Mouse (Mus musculus): ENCODE measurements around the gene Tbx10. TPM values are rescaled to one million over a fixed set of nuclear protein-coding genes. Genes with fewer than 3 reads are reported as not detected.
"Not testable (repeated sequence)": the region's sequence is repeated elsewhere in the genome, so short reads cannot be mapped to it uniquely, and the experiment has no call there.

The Tbx10 gene
- total RNA-seq, 2 experiments from 2014 or later, result not detected

DNA sequence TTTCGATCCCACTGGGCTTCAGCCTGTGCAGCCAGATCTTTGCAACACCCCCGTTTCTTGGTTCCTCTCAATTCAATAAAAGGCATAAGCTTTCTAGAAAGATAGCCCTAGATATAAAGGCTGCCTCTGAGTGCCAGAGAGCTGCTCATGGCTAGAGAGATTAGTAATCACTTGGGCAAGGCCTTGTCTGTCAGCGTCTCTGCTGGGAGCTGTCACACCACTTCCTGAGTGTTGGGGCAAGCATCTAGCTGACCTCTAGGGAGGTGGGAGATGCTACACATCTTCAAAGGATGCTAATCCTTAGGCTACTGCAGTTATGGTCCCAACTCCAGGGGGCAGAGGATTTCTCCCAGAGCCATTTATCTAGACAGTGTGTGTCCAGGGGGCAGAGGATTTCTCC lies 25.3 kb upstream of the Tbx10 start:
- intact Hi-C loops (cut with DNase I), result no loop called here
- DNase-seq (ENCODE audit: low spot score in 2 of 2), result no peak

DNA sequence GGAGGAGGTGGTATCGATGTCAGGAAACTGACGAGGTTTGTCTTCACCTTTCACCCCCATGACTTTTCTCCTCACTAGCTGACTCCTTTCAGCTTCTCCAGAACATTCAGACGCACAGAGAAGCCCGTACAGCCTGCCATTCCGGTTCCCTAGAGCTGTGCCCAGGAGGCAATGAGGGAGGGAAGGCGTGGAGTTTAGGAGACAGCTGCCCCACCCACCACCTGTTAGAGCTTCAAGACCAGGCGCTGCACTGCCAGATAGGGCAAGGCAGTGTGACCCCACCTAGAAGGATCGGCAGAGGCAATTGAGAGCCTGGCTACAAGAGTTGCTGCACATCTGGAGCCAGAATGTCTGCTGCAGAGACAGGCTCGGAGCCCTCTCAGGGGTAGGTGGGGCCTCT lies 20.3 kb upstream of the Tbx10 start, which contains the start of gene Aldh3b2:
Gene Aldh3b2 (plus strand): TSS at position 100 of the 400 bp plus-strand sequence.
- no peak for DNase-seq (ENCODE audit: low spot score in 2 of 2)
- intact Hi-C loops (cut with DNase I), result no loop called here

DNA sequence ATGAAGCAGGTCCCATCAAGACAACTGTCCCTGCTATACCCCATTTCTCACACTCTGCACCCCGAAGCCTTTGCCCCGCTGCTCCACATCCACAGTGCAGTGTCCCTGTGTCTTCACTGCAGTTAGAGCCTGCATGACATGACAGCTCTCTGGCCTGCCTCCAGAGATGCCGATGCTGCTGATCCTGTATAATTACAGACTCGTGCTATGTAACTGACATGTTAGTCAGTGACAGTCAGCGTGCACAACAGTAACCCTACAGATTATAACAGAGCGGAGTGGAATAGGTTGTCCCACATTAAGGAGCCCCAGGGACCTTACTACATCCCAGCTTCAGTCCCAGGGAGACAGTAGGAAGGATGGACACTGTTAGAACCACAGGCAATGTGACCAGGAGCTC lies 17.9 kb upstream of the Tbx10 start:
- intact Hi-C loops (cut with DNase I); DNase-seq (ENCODE audit: low spot score in 2 of 2): not testable (repeated sequence)

DNA sequence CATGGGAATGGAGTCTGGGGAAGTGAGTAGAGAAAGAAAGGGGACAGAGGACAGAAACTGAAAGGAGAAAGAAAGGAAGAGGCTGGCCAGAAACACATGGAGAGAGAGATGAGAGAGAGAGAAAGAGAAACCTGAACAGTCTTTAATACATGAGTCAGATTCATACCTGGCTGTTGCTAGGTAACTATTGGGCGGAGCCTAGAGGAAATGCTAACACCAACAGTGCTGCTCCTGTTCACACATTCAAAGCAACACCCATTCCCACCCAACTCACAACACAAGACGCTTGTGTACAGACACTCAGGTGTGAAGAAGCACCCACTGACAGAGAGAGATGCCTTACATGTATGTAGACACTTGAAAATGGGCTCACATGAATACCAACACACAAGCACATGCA lies 16.7 kb upstream of the Tbx10 start:
- intact Hi-C loops (cut with DNase I), result no loop called here
- DNase-seq (ENCODE audit: low spot score in 2 of 2), result no peak

DNA sequence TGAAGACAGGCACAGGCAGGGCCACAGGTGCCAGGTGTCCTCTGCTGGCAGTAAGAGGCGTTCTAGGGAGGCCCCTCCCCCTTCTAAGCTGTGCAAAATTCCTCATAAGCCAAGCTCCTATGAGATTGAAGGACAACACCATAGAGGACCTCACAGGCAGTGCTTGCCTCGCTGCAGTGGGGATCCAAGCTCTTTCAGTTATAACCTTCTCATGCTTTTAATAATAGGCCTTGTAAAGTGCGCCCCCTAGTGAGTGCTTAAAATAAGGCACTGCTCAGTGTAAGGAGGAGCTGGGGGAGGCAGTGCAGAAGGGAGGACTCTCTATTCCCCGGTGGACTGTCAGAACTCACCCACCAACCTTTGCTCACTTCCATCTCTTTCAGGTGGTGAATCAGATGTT lies 12.2 kb upstream of the Tbx10 start:
- intact Hi-C loops (cut with DNase I), result loop anchor here (5.0 kb wide), 1 partner anchor 33 kb away; no protein-coding TSS in a partner anchor
- peak; percentile 58 to 61 for DNase-seq (ENCODE audit: low spot score in 2 of 2)

DNA sequence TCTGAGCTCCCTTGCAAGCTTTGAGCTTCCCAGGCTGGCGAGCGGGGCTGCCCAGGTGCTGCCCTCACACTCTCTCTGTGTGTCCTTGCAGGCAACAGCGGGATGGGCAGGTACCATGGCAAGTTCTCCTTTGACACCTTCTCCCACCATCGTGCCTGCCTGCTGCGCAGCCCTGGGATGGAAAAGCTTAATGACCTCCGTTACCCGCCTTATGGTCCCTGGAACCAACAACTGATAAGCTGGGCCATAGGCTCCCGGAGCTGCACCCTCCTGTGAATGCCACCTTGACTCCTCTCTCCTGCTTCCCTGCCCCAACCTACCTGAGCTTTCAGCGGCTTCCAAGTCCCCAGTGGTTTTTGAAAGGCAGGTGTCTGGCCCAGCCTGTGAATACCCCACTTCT lies 11.6 kb upstream of the Tbx10 start:
- intact Hi-C loops (cut with DNase I), result loop anchor here (5.0 kb wide), 1 partner anchor 34 kb away; no protein-coding TSS in a partner anchor
- no peak for DNase-seq (ENCODE audit: low spot score in 2 of 2)

DNA sequence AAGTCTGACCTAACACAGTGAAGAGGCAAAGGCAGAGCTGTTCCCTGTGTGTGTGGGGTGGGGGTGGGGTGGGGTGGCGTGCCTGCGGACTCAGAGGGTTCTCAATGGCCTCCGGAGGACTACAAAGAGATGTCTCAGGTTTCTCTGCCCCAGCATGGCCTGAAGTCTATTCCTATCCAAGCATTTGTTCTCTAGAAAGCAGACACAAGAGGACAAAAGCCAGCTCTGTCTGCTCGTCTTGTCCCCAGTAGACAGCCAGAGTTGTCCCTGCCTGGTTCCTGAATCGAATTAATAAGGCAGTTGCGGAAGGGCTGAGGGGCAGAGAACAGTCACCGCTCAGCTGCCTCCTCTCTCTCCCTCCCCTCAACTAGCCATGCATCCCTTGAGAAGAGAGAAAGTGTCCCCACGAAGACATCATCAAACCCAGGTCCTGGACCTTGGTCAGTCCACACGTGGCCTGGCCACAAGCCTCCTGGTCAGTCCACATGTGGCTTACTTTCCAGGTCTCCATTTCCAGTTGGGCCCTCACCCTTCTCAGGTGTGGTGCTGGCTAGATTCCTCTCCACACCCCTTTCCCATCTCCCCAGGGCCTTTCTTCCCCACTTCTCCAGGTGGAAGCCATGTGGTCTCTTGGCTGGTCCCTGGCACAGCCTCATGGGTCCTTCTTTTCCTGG lies 8.9 kb upstream of the Tbx10 start:
- intact Hi-C loops (cut with DNase I), result loop anchor here (5.0 kb wide), 1 partner anchor 36 kb away; no protein-coding TSS in a partner anchor
- DNase-seq (ENCODE audit: low spot score in 2 of 2), result no peak

DNA sequence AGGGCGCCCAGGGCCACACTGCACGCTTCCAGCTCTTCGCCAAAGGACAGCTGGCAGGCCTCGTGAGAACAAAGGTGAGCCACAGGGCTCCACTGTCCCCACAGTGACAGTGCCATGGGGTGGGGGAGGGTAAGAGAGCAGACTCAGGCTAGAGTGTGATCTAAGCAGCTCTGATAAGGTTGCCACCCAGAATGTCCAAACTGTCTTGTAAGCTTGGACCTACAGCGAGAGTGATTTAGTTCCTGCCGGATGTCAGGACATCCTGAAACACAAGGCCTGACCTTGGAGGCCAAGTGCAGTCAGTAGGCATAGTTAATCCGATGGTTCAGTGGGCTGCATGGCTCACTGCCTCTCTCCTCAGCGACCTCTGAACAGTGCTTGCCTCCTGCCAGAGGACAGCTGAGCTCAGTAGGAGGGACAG lies 7.3 kb upstream of the Tbx10 start:
- intact Hi-C loops (cut with DNase I), result no loop called here
- no peak for DNase-seq (ENCODE audit: low spot score in 2 of 2)

DNA sequence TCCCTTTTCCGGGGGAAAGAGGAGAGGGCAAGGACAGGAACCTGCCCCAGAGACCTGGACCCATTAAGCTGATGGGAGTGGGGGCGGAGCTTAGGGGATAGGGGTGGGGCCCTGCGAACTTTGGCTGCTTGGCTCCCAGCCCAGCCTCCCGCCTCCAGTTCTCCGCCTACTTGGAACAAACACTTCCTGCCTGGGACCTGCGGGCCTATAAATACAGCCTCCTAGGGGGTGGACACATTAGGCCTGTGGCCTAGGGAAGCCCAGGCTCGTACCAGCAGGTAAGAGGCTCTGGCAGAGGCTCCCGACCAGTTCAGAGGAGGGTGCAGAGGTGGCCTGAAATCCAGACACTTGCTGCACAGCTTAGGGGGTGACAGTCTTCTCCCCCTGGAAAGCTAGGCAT lies 6.2 kb upstream of the Tbx10 start, which contains the start of gene Acy3:
Gene Acy3 (plus strand): TSS at position 237 of the 400 bp plus-strand sequence.
- DNase-seq (ENCODE audit: low spot score in 2 of 2), result peak; percentile 45 to 51
- intact Hi-C loops (cut with DNase I), result no loop called here

DNA sequence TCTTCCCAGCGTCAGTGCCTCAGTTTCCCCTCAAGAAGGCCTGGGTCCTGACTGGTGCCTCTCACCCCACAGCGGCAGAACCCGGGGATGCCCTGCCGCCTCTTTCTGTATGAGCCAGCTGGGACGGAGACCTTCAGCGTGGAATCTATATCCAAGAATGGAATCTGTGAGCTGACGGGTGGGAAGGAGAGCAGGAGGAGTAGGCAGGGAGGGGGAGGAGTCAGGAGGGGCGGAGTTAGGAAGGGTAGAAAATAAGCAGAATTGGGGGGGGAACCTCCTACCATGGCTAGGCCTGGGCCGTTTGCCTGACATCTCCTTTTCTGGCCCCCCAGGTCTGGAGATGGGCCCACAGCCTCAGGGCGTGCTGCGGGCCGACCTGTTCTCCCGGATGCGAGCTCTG lies 4.5 kb upstream of the Tbx10 start:
- no peak for DNase-seq (ENCODE audit: low spot score in 2 of 2)
- intact Hi-C loops (cut with DNase I), result no loop called here

DNA sequence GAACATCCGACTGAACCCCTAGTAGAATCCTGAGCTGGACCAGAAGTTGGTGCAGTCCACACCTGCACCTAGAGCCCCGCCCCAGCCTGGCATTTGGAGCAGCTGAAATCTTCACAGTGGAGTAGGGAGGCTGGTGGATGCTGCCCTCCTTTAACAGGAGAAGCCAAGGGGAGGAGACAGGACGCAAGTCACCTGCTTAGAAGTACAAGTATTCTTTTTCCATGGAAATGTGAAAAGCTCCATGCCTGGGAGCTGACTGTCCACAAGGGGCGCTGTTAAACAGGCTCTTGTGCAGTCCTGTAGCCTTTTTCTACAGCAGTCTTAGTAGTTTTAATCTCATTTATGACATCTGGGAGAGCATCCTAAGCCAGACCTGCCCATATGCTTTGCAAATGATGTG lies 3.8 kb upstream of the Tbx10 start:
- intact Hi-C loops (cut with DNase I), result no loop called here

DNA sequence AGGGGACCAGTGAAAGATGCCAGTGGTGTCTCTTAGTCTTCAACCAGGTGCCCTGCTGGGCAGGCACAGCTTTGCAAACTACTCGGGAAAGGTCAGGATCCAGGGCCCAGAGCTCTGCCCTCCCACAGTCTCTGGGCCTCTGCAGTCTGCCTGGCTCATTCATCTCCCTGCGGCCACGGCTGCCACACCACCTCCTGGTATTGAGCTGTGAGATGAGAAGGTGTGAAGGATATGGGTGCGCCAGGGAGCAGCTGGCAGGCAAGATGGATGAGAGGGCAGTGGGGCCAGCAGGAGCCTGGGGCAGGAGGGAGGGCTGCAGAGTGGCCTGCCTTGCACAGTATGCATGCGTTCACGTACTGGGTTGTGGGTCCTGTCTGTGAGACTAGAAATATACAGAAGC lies 1.7 kb upstream of the Tbx10 start:
- DNase-seq (ENCODE audit: low spot score in 2 of 2), result no peak
- intact Hi-C loops (cut with DNase I), result no loop called here

More for the DNA sequence above, 3.8 kb upstream of the Tbx10 start:
- DNase-seq (ENCODE audit: low spot score in 2 of 2), result no peak

DNA sequence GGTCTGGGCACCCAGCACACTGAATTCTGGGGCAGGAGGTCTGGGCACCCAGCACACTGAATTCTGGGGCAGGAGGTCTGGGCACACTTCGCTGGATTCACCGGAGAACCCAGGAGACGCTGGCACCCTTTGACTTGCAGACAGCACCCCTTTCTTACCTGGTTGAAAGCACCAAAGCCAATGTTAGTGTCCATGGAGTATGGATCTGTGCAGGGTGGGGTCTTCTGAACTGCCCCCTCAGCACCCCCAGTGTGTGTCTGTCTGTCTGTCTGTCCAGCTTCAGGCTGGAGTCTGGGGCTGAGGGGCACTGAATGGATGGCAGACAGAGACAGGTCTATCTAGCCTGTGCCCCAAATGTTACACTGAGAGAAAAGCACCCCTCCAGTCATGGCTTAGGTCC lies 990 bp upstream of the Tbx10 start:
- intact Hi-C loops (cut with DNase I), result no loop called here
- no peak for DNase-seq (ENCODE audit: low spot score in 2 of 2)

DNA sequence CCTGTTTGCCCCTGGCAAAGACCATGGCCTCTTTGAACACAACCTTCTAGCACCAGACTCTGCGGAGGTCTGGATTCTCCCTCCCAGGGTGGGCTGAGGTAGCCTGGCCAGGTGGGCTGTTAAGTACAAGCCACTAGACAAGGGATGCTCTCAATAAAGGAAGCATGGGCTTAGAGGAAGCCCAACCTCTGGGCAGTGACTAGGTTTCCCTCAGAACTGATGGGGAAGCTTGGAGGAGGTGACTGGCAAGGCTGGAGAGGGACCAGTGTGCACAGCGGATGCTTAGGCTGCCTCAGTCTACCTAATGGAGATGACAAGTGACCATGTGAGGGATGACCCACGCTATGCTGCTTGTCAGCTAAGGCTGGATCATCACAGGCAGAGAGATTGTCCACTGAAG lies 586 bp upstream of the Tbx10 start:
- intact Hi-C loops (cut with DNase I), result no loop called here
- no peak for DNase-seq (ENCODE audit: low spot score in 2 of 2)

DNA sequence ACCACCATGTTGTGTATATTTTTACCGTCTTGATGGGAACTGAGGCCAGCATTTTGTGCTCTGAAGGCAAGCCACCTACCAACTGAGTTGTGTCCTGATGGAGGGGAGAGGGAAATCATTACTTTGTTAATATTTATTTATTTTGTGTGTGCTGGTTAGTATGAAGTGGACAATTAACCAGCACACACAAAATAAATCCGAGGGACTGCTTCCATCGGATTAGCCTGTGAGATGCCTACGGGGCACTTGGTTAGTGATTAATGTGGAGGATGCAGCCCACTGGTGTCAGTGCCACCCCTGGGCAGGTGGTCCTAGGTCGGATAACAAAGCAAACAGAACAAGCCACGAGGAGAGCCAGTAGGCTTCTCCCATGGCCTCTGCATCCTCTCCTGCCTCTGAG lies 2.4 kb downstream of the Tbx10 start:
- DNase-seq (ENCODE audit: low spot score in 2 of 2), result no peak
- intact Hi-C loops (cut with DNase I), result no loop called here

DNA sequence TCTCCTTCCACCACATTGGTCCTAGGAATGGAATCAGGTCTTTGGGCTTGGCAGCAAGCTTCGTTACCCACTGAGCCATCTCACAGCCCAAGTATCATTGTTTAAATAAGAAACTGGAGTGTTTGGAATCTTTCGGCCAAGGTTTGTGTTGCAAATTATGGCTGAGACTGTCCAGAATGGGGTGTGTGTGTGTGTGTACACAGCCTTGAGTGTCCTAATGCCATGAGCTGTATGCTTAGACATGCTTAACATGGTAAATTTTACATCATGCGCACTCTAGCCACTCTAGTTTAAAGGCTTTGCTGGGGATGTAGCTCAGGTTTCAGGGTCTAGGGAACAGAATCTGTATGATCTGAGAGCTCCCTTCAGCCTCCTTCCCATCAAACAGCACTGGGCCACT lies 3.0 kb downstream of the Tbx10 start:
- intact Hi-C loops (cut with DNase I), result no loop called here
- no peak for DNase-seq (ENCODE audit: low spot score in 2 of 2)

DNA sequence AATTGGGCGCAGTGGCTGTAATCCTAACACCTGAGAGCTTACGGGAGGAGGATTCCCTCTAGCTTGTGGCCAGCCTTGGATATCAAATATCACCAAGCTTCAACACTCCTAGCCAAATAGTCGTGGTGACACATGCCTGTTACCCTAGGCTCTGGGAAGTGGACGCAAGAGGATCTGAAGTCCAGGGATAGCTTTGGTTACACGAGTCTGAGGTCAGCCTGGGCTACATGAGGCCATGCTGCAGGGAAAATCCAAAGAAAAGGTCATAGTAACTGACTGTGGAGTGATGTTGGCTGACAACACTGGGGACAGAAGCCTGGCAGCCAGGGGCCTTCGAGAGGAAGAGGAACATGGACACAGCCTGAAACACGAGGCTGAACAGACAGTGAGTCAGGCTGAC lies 3.6 kb downstream of the Tbx10 start:
- no peak for DNase-seq (ENCODE audit: low spot score in 2 of 2)
- intact Hi-C loops (cut with DNase I), result no loop called here

DNA sequence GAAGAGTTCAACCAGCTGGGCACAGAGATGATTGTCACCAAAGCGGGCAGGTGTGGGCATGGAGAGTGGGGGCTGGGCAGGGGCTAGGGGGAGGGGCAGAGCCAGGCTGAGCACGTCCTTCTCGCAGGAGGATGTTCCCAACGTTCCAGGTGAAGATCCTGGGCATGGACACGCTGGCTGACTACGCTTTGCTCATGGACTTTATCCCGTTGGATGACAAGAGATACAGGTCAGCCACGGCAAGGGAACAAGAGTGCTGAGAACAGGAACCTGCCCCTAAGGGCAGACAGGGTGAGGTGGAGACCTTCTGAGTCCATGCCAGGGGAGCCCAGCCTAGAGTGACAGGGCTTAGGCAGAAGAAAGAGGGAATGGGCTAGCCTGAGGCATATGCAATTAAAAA lies 4.2 kb downstream of the Tbx10 start:
- no peak for DNase-seq (ENCODE audit: low spot score in 2 of 2)
- intact Hi-C loops (cut with DNase I), result no loop called here

DNA sequence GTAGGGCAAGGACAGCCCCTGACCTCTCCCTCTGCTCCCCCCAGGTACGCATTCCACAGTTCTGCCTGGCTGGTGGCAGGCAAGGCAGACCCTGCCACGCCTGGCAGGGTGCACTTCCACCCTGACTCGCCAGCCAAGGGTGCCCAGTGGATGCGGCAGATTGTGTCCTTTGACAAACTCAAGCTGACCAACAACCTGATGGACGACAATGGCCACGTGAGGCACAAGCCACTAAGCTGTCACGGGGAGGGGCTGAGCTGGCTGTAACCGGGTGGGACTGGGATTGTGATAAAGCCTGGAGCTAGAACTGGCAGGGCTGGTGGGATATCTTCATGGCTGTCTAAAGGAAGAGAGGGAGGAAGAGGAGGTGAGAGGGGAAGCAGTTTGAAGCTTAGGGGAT lies 4.7 kb downstream of the Tbx10 start:
- intact Hi-C loops (cut with DNase I), result no loop called here
- no peak for DNase-seq (ENCODE audit: low spot score in 2 of 2)

DNA sequence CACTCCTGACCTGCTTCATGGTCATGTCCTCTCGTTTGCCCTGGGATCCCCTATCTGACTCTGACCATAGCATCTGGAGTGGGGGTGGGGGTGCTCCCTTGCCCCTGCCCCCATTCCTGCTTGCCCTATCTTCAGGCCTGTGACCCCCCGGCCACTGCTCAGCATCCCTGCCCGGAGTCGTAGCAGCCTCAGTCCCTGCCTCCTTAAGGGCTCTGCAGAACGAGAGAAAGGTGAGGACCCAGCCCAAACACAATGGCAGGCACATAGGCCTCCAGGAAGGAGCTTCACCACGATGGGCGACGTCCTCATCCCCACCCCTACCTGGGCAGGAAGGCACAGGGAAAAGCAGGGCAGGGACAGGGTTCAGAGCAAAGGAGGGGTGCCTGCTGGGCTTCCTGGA lies 5.8 kb downstream of the Tbx10 start:
- no peak for DNase-seq (ENCODE audit: low spot score in 2 of 2)
- intact Hi-C loops (cut with DNase I), result no loop called here

DNA sequence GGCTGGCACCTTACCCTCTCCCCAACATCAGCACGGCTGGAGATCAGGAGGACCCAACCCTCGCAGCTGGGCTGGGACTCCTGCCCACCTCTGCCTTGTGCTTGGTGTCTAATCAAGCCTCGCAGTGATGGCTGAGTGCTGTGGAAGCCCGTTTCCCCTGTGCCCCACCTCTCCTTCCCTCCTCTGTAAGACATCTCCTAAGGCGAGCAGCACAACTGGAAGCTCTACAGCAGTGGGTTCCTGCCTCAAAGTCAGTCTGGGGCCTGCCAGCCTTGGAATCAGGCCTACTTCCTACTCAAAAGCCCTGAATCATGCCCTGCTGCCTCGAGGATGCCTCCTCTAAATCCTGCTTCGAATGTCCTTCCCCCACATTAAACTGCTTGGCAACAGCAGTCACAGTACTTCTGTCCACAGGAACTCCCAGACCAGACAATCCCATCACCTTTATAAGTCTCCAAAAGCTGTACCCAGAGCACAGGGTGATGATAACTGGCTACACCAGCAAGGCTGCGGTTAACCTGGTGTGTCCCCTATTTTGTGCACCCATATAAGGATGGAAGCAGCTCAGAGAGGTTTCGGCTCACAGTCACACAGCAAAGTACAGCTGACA lies 6.7 kb downstream of the Tbx10 start:
- DNase-seq (ENCODE audit: low spot score in 2 of 2), result no peak
- intact Hi-C loops (cut with DNase I), result no loop called here
